Mouse (Mus musculus): Measurements from ENCODE around the gene Fam189a2. TPM values are rescaled to one million over a fixed set of nuclear protein-coding genes. Genes with fewer than 3 reads are reported as not detected.

The Fam189a2 gene
- polyA plus RNA-seq, 1 experiment from 2014 or later: 2.9 TPM

- H3K4me1 ChIP-seq (replicated peaks; ENCODE audit: control insufficient read depth, insufficient read depth, low read length): peaks cover 6% of the 10 kb centered on the region
- H3K4me2 ChIP-seq (replicated peaks; ENCODE audit: low read depth): no peak overlapping the region
- no peak overlapping the region for H3K9ac ChIP-seq (ENCODE audit: low read depth, low read length)
- no peaks in the 10 kb centered on the region for H3K36me3 ChIP-seq (ENCODE audit: control insufficient read depth, insufficient read depth)
- H3K4me3 ChIP-seq (ENCODE audit: low read depth, low read length): no peak overlapping the region
- ATAC-seq: peak; percentile 79
- 30% methylated on average over 1 of the region's 1 CpGs for WGBS
- H3K27me3 ChIP-seq (replicated peaks; ENCODE audit: control insufficient read depth, insufficient read depth, low read length): no peaks in the 10 kb centered on the region
- no peak for TF ChIP-seq CTCF (IDR thresholded peaks at IDR 0.05; ENCODE audit: low read depth)
- no peaks in the 10 kb centered on the region for H3K9me3 ChIP-seq (ENCODE audit: control insufficient read depth)
- 0 out of 2 replicates have a peak overlapping the region, but pooled peaks have one; percentile 11 for H3K27ac ChIP-seq (ENCODE audit: low read depth, low read length)
Measured at GRCm38 (mm10) chr19:24017427-24017826, 13.4 kb downstream of the Fam189a2 start.

DNA sequence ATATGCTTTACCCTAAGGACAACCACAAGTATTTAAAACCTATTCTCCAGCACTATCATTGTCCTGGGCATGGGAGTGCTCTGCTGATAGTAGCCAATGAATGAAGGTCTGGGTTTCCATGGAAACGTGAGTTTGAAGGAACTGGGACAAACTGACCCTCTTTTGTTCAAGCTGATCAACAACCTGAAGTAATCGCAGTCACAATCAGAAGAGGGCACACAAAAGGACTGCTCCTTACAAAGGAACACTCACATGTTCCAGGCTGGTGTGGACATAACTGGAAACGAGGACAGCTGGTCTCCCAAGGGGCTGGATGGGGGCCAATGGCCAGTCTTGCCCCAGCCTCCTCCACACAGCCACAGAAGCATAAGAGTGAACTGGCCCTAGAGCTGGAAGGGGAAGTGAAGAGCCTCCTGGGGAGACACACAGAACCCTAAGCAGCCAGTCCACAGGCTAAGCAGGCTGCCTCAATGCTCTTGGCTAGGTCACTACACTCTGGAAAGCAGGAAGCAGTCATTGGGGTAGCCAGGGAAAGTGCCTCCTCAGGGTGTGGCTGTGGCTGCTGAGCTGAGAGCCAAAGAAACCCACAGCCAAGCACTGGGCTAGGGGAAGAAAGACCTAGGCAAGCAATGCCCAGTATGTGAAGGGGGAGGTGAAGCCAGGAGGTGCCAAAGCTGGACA is 14.0 kb downstream of the Fam189a2 start:
- TF ChIP-seq CTCF (IDR thresholded peaks at IDR 0.05; ENCODE audit: low read depth): no peak
- peak; percentile 76 for ATAC-seq
- 42% methylated on average over 3 of the region's 3 CpGs for WGBS
- Histone ChIP-seq H3K4me2 (replicated peaks; ENCODE audit: low read depth) (no peak overlapping the region), H3K9me3 (ENCODE audit: control insufficient read depth) (no peaks in the 10 kb centered on the region), H3K27ac (ENCODE audit: low read depth, low read length) (peak overlapping the region; percentile 11; the same call in 1 of the 2 replicates), H3K9ac (ENCODE audit: low read depth, low read length) (no peak overlapping the region), H3K4me1 (replicated peaks; ENCODE audit: control insufficient read depth, insufficient read depth, low read length) (peaks cover 6% of the 10 kb centered on the region), H3K36me3 (ENCODE audit: control insufficient read depth, insufficient read depth) (no peaks in the 10 kb centered on the region), H3K4me3 (ENCODE audit: low read depth, low read length) (no peak overlapping the region), H3K27me3 (replicated peaks; ENCODE audit: control insufficient read depth, insufficient read depth, low read length) (no peaks in the 10 kb centered on the region)

DNA sequence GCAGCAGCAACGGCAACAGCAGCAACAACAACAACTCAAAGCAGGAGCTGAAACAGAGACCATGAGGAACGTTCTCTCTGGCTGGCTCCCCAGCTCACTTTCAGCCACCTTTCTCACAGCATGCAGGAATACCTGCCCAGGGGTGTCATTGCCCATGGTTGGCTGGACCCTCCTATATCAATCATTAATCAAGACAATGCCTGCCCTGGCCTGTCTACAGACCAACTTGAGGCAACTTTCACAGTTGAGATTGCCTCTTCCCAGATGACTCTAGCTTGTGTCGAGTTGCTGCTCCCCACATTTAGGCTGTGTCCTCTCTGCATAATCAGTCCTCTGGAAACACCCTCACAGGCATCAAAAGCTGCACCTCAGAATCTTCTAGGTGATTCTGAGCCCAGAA is 17.6 kb downstream of the Fam189a2 start:
- peaks cover 6% of the 10 kb centered on the region for H3K4me1 ChIP-seq (replicated peaks; ENCODE audit: control insufficient read depth, insufficient read depth, low read length)
- no peak for TF ChIP-seq CTCF (IDR thresholded peaks at IDR 0.05; ENCODE audit: low read depth)
- H3K4me3 ChIP-seq (ENCODE audit: low read depth, low read length): no peak overlapping the region
- no peak overlapping the region for H3K27ac ChIP-seq (ENCODE audit: low read depth, low read length)
- 69% methylated on average over 3 of the region's 3 CpGs for WGBS
- H3K27me3 ChIP-seq (replicated peaks; ENCODE audit: control insufficient read depth, insufficient read depth, low read length): no peaks in the 10 kb centered on the region
- no peaks in the 10 kb centered on the region for H3K9me3 ChIP-seq (ENCODE audit: control insufficient read depth)
- ATAC-seq: no peak
- no peak overlapping the region for H3K9ac ChIP-seq (ENCODE audit: low read depth, low read length)
- no peaks in the 10 kb centered on the region for H3K36me3 ChIP-seq (ENCODE audit: control insufficient read depth, insufficient read depth)
- no peak overlapping the region for H3K4me2 ChIP-seq (replicated peaks; ENCODE audit: low read depth)

GRCm38 (mm10) chr19:24012479-24012878 is 18.3 kb downstream of the Fam189a2 start:
- Histone ChIP-seq H3K9ac (ENCODE audit: low read depth, low read length) (no peak overlapping the region), H3K27ac (ENCODE audit: low read depth, low read length) (no peak overlapping the region), H3K27me3 (replicated peaks; ENCODE audit: control insufficient read depth, insufficient read depth, low read length) (no peaks in the 10 kb centered on the region), H3K36me3 (ENCODE audit: control insufficient read depth, insufficient read depth) (no peaks in the 10 kb centered on the region), H3K4me3 (ENCODE audit: low read depth, low read length) (no peak overlapping the region), H3K9me3 (ENCODE audit: control insufficient read depth) (no peaks in the 10 kb centered on the region), H3K4me1 (replicated peaks; ENCODE audit: control insufficient read depth, insufficient read depth, low read length) (peaks cover 6% of the 10 kb centered on the region), H3K4me2 (replicated peaks; ENCODE audit: low read depth) (no peak overlapping the region)
- no peak for ATAC-seq
- 93% methylated on average over 8 of the region's 8 CpGs for WGBS
- no peak for TF ChIP-seq CTCF (IDR thresholded peaks at IDR 0.05; ENCODE audit: low read depth)

DNA sequence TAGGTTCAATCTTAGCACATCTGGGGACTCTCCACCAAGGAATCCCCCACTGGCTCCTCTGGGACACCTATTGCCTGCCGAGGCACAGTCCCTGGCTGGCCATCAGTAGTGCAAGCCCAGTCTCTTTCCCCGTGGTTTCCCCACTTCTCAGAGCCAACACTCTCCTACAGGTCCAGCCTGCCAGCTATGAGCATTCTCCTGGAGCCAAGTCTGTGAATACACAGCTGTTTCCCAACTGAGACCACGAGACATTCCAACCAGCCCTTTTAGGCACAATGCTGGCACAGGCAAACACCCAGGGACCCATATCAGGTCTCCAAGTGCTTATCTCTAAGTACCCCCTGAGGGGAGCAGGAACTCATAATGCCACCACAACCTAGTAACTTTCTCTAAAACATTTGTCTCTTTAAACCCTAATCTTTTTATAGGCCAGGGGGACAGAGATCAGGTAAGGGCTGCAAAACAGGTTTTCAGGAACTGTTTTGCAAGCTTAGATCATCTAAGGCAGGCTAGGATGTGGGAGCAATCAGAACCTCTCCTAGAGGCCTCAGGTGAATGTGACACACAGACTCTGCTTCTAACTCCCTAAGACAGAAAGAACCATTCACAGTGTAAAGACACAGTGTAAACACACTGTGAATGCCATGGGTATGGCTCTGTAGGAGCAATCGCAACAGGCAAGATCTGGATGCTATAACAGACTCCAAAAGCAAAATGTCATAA is 23.0 kb downstream of the Fam189a2 start:
- no peak overlapping the region for H3K9ac ChIP-seq (ENCODE audit: low read depth, low read length)
- H3K27ac ChIP-seq (ENCODE audit: low read depth, low read length): no peak overlapping the region
- no peak overlapping the region for H3K4me2 ChIP-seq (replicated peaks; ENCODE audit: low read depth)
- H3K4me1 ChIP-seq (replicated peaks; ENCODE audit: control insufficient read depth, insufficient read depth, low read length): no peaks in the 10 kb centered on the region
- TF ChIP-seq CTCF (IDR thresholded peaks at IDR 0.05; ENCODE audit: low read depth): no peak
- no peak overlapping the region for H3K4me3 ChIP-seq (ENCODE audit: low read depth, low read length)
- ATAC-seq: peak; percentile 69
- WGBS: 44% methylated on average over 4 of the region's 4 CpGs
- H3K9me3 ChIP-seq (ENCODE audit: control insufficient read depth): no peaks in the 10 kb centered on the region
- no peaks in the 10 kb centered on the region for H3K27me3 ChIP-seq (replicated peaks; ENCODE audit: control insufficient read depth, insufficient read depth, low read length)
- H3K36me3 ChIP-seq (ENCODE audit: control insufficient read depth, insufficient read depth): no peaks in the 10 kb centered on the region

DNA sequence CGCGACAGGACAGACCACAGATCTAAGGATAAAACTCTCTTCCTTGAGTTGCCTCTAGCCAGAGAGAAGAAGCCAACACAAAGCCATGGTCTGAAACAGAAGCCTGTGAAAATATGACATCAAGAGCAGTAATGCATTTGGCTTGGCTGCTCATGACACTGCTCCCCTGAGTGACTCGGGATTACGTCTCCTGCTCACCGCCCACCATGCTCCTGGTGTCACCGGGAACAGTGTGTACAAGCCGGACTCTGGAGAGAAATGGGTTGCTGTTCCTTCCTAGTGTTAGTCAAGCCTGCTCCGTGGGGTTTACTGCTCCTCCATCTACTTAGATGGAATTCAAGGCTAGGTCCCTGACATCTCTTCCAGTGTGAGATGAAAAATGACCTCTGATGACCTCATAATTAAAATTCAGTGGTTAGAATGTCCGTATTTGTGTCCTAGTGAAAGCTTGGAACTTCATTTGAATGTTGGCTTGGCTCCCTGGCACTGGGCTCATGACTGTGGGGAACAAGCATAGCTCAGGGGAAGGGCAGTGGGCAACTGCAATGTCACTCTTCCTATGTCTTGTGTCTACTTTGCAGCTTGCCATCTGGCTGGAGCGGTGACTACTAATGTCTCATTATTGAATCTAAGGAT is 23.7 kb downstream of the Fam189a2 start:
- Histone ChIP-seq H3K9ac (ENCODE audit: low read depth, low read length) (no peak overlapping the region), H3K4me2 (replicated peaks; ENCODE audit: low read depth) (no peak overlapping the region), H3K4me1 (replicated peaks; ENCODE audit: control insufficient read depth, insufficient read depth, low read length) (no peaks in the 10 kb centered on the region), H3K9me3 (ENCODE audit: control insufficient read depth) (no peaks in the 10 kb centered on the region), H3K36me3 (ENCODE audit: control insufficient read depth, insufficient read depth) (no peaks in the 10 kb centered on the region), H3K4me3 (ENCODE audit: low read depth, low read length) (no peak overlapping the region), H3K27me3 (replicated peaks; ENCODE audit: control insufficient read depth, insufficient read depth, low read length) (no peaks in the 10 kb centered on the region), H3K27ac (ENCODE audit: low read depth, low read length) (no peak overlapping the region)
- ATAC-seq: no peak
- 89% methylated on average over 10 of the region's 10 CpGs for WGBS
- no peak for TF ChIP-seq CTCF (IDR thresholded peaks at IDR 0.05; ENCODE audit: low read depth)

All from intestine, postnatal 0 days (tissue).